Mouse (Mus musculus) adrenal gland, adult 8-10 months (tissue): ENCODE measurements around the gene Tmed9. TPM values are rescaled to one million over a fixed set of nuclear protein-coding genes. Genes with fewer than 3 reads are reported as not detected.
"Not testable (repeated sequence)": the region's sequence is repeated elsewhere in the genome, so short reads cannot be mapped to it uniquely, and the experiment has no call there.

ENCODE experiments used
- DNase-seq: peaks from one replicate; pipeline ENCODE4 v3.0.0; 2022
- total RNA-seq, 4 experiments: library from RNA; stranded (reverse); gene quantifications; 2 replicates each; pipeline ENCODE4 v1.2.4; 2022

Gene Tmed9
- total RNA-seq, 4 experiments from 2014 or later = 177 to 220 (median 189) TPM

DNA sequence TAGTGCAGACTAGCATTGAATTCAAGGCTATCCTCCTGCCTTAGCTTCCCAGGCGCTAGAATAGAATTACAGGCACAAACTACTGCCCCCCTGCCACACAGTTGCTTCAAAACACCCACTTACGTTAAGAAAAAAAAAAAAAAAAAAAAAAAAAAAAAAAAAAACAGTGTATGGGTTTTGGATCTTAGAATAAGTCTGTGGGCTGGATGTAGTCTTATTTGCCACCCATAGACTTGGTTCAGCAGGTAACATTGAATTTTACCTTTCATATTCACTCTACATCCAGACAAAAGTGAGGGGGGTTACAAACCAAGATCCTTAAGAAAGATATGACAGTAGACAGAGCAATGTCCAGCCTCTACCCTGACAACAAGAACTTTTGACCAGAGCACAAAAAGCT is 5.6 kb upstream of the Tmed9 start:
- DNase-seq = no peak

DNA sequence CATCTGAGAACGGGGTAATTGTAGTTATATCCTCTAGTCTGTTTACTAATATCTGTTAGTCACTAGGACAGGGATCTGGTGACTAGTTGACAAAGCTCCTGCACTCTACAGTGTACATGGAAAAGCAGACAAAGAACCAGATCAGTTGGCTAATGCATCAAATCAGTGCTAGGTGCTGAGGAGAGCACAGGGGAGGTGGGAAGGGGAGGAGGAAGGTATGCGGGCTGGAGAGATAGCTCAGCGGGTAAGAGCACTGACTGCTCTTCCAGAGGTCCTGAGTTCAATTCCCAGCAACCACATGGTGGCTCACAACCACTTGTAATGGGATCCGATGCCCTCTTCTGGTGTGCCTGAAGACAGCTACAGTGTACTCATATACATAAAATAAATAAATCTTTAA is 5.0 kb upstream of the Tmed9 start:
- DNase-seq = not testable (repeated sequence)

DNA sequence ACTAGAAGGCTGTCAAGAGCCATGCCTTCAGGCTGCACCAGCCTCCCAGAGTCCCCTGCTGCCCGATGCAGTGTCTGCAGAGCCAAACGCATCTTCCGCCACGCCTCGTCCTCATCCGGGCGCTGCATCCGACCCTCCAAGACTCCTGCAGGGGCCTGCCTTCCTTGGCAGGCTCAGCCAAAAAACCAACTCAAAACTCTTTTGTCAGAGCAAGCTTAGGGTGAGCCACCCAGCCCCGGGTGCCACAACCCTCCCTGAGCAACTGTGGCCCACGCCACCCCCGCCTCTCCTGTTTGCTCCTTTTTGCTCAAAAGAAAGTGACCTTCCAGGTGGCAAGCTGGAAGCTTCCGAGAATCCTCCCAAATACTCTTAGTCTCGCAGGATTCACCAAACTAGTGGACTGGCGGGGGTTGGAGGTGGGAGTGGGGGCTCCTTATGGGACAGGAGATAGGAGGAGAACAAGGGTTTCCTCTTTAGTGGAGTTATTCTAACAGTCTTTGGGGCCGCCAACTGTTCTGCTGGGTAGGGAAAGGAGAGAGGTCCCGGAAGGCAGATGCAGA is 3.7 kb upstream of the Tmed9 start:
- no peak for DNase-seq

DNA sequence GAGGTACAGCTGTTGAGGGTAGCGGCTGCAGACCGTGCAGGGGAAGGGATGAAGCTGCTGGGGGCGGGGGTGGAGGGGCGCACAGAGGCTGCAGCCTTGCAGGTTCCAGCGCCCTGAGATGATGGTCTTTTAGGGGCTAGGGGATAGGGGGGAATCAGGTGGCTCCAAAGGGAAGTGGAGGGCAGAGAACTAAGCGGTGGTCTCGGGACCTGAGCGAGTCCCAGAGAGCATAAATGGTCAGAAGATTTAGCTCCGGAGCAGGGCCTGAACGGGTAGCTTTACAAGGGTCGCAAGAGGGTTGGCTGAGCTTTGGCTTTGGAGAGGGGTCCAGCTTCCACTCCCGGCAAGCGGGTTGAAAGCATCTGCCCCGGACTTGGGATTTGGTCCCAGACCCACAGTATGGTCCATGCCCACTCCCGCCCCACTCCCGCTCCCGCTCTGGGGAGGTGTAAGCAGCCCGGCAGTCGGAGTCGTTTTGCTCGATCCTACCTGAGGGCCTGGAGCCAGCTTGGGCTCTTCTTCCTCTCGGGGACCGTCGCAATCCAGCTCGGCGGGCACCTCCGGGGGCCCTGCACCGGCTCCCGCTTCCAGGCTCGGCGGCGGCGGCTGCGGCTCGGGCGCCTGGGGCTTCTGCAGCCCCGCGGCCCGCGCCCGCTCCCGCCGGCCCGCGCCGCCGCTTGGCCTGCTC is 3.1 kb upstream of the Tmed9 start:
- DNase-seq = no peak

DNA sequence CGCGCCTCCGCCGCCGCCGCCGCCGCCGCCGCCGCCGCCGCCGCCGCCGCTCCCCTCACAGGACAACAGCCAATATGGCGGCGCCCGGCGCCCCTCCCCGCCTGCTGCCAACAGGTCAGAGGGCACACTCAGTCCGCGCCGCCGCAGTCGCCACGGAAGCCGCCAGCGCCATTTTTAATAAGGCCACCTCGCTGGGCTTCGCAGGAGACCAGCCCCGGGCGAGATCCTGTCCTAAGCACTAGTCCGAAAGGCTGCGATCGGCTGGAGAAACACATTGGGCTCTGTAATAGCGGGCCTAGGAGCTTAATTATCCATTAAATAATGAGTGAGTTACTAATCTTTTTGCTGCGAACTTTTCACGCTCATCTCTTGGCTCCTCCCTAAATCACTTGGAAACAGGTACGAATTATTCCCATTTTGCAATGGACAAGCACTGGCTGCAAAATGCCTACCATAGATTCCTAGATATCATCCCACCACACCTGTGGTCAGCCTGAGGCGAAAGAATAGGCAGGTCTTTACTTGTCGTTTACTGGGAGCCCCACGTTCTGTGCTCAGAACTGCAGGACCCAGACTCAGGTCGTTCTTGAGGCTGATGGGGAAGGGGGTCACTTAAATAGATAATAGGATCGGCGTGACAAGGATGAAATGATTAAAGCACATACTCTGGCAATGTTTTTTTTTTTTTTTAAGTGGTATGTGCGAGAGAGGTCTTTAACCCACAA is 2.3 kb upstream of the Tmed9 start, which contains the start of gene Fam193b:
Gene Fam193b, minus strand, starts transcription at position 94 of the 725 bp plus-strand sequence.
- peak; percentile 91 for DNase-seq

DNA sequence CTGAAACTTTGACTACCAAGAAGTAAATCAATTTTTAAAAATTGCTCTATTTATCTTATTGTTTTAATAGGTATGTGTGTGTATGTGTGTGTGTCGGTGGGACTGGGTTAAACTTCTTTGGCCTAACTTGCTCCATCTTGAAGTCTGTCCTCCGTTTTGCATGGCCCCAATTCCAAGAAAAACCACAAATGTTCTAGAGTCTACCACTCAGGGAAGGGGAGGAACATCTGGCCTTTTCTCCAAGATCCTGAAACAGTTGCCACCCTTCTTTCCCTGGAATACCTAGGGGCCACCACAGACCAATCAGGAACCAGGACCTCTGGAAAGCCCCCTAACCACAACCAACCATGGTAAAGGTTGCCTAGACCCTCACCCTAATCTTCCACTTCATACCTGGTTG is 1.6 kb upstream of the Tmed9 start:
- DNase-seq = no peak

DNA sequence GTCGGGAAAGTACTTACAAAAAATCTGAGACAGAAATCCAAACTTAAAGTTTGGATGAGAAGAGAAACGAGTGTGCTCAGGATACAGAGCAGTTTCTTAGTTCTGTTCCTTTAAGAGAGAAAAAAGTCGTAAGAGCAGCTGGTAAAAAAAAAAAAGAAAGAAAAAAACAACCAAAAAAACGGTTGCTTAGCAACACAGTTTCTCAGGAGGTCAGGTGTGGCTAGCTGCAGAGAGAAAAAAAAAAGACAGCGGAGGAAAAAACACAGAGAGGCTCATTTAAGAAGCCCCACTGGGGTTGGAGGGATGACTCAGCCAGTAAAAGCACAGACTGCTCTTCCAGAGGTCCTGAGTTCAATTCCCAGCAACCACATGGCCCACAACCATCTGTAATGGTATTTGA is 789 bp downstream of the Tmed9 start:
- DNase-seq = no peak

DNA sequence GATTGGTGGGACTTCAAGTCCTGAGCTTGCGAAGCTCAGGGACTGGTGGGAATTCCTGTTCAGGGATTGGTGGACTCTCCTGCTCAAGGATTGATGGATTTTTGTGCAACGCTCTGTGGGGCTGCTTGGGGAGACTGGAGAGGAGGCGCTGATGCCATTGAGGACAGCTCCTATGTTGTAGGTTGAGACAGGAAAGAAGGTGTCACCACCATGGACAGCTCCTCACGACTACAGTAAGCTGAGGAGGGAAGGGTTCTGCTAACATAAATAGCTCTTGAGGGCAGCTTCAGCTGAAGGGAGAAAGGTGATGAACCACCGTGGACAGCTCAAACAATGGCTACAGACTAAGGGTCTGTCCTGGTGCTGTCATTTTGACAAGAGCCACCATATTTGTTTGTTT is 2.4 kb downstream of the Tmed9 start:
- DNase-seq = no peak

DNA sequence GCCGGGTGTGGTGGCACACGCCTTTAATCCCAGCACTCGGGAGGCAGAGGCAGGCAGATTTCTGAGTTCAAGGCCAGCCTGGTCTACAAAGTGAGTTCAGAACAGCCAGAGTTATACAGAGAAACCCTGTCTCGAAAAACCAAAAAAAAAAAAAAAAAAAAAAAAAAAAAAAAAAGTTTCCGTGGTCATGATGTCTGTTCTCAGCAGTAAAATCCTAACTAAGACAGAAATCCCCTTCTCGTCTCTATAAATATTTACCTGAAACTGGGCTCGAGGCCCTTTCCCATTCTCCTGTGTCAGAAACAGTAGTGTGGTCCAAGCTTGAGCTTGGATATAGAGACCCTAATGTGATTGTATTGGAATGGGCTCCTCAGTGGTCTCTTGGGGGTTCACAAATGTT is 3.3 kb downstream of the Tmed9 start:
- DNase-seq = not testable (repeated sequence)

DNA sequence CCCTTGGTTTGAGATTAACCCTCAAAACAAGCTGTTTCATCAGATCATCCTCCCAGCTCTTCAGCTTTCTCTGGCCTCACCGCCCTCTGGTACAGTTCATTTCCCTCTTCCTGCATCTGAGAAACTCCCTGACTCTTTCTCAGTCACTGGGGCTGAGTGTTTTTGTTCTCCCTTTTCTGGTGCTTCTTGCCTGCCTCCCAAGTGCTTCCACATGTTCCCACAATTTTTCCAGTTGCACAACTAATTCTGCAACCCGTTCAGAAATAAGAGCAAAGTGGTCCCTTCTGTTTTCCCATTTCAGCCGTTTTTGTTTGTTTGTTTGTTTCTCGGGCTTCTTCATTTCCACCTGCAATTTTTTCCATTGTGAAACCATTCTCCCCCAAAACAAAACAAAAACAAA is 4.6 kb downstream of the Tmed9 start:
- DNase-seq = no peak

DNA sequence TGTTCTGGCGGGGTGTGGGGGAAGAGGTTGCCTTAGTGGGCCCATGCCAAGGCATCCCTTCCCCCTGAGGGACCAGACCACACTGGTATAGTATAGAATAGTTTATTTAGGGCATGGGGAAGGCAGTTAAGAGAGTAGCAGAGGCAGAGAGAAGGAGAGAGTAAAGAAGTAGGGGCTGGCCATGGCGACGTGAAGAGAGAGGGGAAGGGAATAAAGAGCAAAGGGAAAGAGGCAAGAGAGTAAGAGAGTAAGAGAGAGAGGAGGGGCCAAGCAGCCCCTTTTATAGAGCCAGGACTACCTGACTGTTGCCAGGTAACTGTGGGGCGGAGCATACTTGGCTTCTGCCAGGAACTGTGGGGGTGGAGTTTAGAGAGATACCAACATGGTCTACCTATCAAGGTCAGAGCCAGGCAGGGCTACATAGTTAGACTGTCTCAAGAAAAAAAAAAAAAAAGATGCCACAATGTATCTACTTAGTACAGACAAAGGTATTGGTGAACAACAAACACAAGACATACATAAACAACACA is 18.5 kb downstream of the Tmed9 start:
- no peak for DNase-seq

DNA sequence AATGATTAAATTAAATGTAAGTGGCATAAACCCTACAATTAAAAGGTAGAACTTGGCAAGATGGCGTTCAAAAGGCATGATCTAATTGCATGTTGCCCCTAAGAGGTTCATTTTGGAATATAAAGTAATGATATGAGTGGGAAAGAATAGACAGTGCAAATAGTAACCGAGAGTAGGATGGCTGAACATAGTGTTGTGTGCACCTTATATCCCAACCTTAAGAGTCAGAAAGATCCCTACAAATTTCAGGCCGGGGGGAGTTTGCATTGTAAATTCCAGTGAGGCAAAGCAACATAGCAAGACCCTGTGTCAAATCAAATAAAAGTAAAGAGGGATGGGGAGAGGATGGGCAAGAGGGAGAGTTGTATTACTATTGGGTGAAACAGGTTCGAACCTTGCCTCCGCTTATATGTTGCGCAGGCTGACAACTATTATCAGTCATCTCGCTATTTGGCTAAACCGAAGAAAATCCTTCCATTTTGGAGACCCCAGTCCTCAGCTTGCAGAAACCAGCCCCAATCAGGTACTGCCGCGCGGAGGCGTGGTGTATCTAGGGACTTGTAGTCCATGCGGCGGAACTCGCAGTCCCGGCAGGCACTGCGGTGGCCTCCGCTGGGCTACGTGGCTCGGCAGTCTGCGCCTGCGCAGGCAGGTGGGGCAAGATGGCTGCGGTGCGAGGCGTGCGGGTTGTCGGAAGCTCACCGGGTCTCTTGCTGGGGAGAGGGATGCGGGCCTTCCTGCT is 19.2 kb downstream of the Tmed9 start:
- DNase-seq = peak; percentile 95

DNA sequence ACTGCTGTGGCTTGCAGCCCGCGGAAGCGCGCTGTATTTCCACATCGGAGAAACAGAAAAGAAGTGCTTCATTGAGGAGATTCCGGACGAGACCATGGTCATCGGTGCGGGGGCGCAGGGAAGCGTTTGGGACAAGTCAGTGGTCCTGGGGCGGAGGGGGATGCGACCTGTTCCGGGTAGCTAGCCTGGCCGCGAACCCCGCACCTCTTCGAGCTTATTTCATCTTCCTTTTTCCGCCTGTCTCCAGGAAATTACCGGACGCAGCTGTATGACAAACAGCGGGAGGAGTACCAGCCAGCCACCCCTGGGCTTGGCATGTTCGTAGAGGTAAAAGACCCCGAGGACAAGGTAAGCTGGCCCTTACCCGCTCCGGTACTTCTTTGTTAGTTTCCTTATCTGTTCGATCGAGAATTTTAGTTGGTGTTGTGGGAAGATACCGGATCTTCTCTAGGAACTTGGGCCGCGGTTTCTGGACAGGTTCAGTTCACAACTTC is 19.8 kb downstream of the Tmed9 start:
- DNase-seq = no peak

DNA sequence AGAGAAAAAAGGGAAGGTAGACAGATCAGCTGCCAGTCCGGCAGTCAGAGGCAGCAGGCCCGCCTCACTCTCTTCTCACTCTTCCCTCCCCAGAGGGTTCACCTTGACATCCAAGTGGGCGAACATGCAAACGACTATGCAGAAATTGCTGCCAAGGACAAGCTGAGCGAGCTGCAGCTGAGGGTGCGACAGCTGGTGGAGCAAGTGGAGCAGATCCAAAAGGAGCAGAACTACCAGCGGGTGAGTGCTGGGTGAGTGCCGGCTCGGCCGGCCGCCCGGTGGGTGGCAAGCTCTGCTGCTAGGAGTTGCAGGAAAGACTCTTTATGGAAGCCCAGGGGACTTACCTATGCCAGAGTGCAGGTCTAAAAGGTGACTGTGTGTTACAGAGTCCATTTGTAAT is 21.8 kb downstream of the Tmed9 start:
- peak; percentile 45 for DNase-seq

DNA sequence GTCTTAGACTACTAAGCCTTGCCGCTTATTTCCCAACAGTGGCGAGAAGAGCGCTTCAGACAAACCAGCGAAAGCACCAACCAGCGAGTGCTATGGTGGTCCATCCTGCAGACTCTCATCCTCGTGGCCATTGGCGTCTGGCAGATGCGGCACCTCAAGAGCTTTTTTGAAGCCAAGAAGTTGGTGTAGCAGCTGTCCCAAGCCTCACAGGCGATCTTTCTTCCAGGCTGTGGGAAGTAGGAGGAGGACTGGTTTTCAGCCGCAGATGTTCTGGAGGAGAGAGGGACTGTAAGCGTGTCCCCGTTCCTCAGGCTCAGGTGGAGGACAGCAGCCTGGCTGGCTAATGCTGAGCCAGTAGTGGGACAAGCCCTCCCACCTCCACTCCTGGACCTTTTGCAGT is 23.3 kb downstream of the Tmed9 start:
- DNase-seq = no peak

DNA sequence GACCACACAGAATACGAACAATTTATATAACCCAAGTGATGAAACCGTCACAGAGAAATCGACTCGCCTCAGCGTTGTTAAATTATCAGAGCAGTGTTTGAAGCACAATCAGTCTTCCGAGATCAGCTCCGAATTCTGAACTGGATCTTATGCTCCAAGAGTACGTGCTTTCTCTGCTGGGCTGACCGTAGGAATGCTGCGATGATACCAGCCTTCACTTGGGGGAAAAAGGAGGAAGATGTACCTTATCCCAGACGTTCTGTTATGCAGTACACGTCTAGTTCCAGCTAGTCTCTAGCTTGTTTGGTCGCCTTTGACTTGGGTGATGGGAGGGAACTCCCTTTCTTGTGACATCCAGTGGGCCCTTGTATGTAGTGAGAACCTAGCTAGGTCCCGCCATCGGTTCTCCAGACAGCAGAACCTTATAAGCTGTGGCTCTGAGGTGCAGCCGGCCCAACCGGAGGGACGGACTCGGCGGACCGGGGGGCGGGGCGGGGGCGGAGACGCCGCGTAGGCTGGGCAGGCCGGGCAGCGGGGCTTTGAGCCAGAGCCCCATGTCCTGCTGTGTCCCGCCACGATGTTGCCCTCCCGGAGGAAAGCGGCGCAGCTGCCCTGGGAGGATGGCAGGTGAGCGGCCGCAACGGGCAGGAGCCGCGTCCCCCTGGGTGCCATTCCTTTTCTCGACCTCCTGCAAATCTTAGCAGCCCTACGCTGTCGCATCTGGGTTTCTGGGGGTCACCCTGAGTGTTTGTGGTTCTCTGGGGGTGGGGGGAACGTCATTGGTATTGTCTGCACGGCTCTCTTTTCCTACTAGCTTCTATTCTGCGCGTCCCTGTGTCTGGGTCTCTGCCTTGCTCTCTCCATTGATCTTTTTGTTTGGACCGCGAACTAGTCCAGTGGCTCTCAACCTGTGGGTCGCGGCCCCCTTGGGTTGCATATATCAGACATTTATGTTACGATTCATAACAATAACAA is 26.3 kb downstream of the Tmed9 start, which contains the start of gene B4galt7:
Gene B4galt7, plus strand, starts transcription at position 331 of the 975 bp plus-strand sequence.
- DNase-seq = peak; percentile 73

DNA sequence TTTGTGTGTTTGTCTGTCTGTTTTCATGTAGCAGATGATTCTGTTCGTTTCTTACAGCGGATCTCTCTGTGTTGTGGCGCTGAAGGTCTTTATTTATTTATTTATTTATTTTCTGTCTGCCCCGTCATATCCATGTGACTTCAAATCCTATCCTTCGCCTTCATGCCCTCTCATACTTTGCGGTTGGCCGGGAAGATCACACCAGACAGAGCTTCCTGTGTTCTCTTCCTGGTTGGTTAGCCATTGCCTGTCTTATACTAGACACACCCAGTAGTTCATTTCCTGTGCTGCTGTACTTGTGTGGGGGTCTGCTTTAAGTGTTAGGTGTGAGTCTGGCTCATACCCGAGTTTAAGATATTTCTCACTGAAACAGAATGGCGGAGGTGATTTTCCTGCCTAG is 27.1 kb downstream of the Tmed9 start:
- DNase-seq = no peak

DNA sequence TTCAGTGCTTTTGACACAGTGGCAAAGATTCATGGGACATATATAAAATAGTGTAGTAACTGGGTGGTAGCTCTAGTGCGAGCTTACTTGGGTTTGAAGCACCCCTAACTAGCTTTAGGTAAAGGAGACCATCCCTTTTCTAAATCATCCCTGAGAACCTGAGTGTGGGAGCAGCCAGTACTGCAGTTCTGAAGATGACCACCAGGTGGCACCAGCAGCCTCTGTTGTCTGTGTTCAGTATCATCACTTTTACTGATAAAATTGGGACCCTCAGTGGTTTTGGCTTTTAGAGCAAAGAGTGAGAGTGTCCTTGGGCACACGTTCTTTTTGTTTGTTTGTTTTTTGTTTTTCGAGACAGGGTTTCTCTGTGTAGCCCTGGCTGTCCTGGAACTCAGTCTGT is 28.1 kb downstream of the Tmed9 start:
- peak; percentile 49 for DNase-seq

DNA sequence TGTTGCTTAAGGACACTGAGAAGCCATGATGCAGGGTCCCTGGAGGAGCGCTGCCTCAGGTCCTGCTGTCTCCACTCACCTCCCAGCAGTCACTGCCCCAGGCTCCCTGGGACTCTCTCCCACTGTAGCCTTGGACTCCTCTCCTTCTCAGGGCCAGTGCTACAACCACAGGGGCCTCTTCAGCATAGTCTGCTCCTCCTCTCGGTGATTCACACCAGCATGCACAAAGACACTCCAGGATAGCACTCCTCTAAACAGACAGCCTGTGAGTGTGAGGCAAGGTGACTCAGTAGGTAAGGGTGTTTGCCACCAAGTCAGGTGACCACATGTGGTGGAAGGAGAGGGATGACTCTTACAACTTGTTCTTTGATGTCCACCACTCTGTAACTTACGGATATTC is 31.1 kb downstream of the Tmed9 start:
- peak; percentile 49 for DNase-seq

DNA sequence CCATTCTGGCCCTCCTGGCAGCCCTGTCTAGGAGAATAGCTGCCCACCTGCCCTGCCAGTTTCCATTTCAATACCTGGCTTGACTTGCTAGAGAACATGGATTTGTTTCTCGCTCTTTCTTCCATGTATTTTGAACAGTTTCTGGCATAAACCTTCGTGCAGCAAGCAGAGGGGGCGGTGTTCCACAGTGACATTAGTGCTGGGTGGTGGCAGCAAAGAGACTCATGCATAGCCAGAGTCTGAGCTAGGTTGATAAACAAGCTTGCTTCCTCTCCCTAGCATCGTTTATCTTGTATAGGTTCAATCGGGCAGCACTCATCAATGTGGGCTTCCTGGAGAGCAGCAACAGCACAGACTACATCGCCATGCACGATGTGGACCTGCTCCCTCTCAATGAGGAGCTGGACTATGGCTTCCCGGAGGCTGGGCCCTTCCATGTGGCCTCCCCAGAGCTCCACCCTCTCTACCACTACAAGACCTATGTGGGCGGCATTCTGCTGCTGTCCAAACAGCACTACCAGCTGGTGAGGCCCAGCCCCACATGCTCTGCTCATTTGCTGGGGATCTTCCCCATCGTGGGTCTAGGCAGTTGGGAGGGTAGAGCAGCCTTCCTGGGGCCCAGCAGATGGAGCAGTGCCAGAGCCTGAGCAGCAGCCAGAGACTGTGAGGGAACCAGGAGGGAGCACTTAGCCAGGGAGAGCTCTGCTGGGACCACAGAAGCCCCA is 33.5 kb downstream of the Tmed9 start:
- no peak for DNase-seq

DNA sequence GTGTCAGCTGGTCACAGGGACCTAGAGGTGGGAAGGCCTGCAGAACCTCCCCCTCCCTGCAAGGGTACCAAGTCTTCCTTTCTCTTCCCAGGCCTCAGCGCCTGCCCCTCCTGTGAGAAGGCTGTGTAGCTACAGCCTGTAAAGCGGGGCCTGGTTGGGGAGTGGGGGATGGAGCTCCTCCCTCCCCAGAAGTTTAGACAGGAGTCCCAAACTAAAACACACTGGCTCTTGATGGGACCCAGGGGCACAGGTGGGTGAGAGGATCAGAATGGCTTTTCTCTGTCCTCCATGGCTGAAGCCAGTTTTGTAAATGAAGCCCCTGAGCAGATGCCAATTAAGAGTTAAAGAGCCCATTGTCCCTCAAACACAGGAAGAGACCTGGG is 34.1 kb downstream of the Tmed9 start:
- no peak for DNase-seq
